Mouse (Mus musculus) CD4-positive, CD25-positive, alpha-beta regulatory T cell, adult 2 months (primary cell): ENCODE measurements around the gene Gpd1.
"Not testable (repeated sequence)": the region's sequence is repeated elsewhere in the genome, so short reads cannot be mapped to it uniquely, and the experiment has no call there.

Experiments used
- DNase-seq: peaks from one replicate; pipeline ENCODE4 v3.0.0-alpha.2; 2012; ENCODE audit warnings: low read depth, low spot score

Gpd1 gene

DNA sequence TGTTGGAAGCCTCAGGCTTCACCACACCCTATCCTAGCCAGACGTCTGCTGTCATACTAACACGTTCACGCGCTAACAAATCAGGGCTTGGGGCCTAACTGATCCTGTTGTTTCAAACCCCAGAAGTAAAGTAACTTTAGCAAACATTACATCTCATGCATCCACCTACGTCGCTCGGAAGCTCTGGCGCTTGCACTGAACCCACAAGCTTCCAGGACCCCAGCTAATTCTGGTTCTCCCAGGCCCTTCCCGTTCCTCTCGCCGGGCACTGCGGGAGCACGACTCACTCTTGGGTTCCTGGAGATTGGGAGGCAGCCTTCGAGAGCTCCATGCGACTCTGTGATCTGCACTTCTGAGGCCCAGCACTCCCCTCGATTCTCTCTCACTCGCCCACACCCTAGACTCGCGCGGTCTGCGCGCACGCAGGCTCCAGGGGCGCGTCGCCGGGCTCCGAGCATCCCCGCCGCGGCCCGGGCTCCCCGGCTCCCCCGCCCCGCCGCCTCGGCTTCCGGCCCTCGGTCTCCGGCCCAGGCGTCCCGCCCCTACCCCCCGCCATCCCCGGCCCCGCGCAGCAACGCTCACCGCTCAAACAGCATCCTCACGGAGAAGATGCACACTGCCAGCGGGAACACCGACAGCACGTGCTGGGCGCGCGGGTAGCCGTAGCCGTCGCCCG, 54.4 kb downstream of the Gpd1 start:
- peak; percentile 56 for DNase-seq

DNA sequence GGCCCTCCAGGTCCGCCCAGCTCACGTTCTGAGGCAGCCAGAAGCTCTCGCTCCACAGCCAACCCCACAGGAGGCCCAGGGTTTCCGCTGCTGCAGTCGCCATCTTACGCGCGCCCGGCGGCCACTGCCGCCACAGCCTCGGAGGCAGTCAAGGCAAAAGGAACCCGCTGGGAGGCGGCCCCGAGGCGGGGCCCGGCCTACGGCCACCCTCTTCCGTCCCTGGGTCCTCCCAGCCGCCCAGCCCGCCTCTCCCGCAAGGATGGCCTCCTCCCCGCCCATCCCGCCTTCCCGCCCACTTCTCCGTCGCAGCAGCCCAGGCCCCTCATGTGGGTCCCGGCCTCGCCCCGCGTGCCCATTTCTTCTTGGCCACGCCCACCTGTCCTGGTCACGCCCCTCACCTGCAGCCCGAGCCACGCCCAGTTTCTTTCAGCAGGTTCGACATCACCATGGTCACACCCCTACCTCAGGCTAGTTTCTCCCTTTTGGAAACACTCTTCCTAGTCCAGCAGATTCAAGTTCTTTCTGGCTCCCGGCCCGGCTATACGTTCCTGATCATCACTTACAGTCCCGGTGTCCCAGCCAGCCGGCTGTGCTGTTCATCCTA, 55.1 kb downstream of the Gpd1 start:
- DNase-seq, result peak; percentile 93

DNA sequence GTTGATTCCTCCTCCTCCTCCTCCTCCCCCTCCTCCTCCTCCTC, 55.4 kb downstream of the Gpd1 start, which contains the start of gene Cers5:
TSS of gene Cers5 (minus strand) at position 5 of the 44 bp plus-strand sequence.
- not testable (repeated sequence) for DNase-seq

DNA sequence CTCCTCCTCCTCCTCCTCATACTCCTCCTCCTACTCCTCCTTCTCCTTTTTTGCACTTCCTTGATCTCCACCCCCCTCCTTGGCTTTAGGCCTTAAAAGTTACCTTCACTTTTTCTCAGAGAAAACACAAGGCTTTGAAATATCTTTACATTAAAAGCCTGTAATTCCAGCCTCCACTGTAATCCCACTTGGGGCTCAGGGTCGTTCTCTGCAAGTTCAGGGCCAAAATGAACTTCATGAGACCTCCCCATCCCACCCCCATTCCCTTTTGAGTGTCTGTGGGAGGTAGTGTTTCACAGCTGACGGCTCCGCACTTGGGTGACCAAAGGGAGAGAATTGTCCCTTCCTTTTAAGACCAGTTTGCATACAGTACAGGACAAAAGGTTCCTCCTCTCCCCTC, 55.6 kb downstream of the Gpd1 start:
- no peak for DNase-seq
